Comparison of ENCODE assay signal across 17 mouse cellular contexts in the genomic region with DNA sequence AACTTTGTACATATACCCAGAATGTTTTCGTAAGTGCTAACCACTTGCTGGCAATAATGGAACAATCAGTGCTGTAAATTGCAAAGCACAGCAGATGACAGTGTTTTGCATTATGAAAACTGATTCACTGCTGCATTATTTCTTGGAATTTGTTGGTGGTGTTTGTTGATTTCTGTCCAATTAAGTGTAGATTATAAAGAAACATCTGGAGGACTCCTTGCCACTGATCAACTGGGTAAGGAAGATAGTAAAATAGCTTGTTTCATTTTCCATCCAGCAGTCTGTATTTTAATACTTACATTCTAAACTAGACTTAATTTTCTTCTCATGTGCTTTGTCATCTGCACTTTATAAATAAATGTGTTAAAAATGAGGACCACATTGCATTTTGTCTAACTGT.
"Had no signal": no experiment of that assay in that cellular context is flagged by ENCODE, and none has a peak within 500 bp of the region (broad histone marks: within the 10 kb centered on the region; RNA-seq: fewer than 3 reads in every experiment).

No protein-coding gene starts in this region.

- H3K4me3 ChIP-seq: liver, embryonic 13.5 days; liver, embryonic 15.5 days; megakaryocyte, embryonic 14.5 days; midbrain, embryonic 13.5 days; midbrain, embryonic 15.5 days; neural tube, embryonic 12.5 days; stomach, embryonic 15.5 days had no signal

- H3K36me3 ChIP-seq: liver, embryonic 13.5 days; liver, embryonic 15.5 days; midbrain, embryonic 13.5 days; midbrain, embryonic 15.5 days; neural tube, embryonic 12.5 days; stomach, embryonic 15.5 days had no signal

- H3K4me1 ChIP-seq: liver, embryonic 13.5 days; liver, embryonic 15.5 days; megakaryocyte, embryonic 14.5 days; midbrain, embryonic 13.5 days; midbrain, embryonic 15.5 days; neural tube, embryonic 12.5 days; stomach, embryonic 15.5 days had no signal

- H3K9ac ChIP-seq: liver, embryonic 13.5 days; liver, embryonic 15.5 days; liver, postnatal 0 days; midbrain, embryonic 13.5 days; midbrain, embryonic 15.5 days; neural tube, embryonic 12.5 days; stomach, embryonic 15.5 days had no signal

- H3K27me3 ChIP-seq: liver, embryonic 13.5 days; liver, embryonic 15.5 days; megakaryocyte, embryonic 14.5 days; midbrain, embryonic 13.5 days; midbrain, embryonic 15.5 days; neural tube, embryonic 12.5 days; stomach, embryonic 15.5 days had no signal

- DNase-seq: liver, embryonic 13.5 days; liver, postnatal 0 days; lung, postnatal 10 days; right cerebral cortex, postnatal 14 days; thymus, adult 2 months; thymus, postnatal 25 days; thymus, postnatal 4 days had no signal

- H3K27ac ChIP-seq: liver, embryonic 13.5 days; liver, embryonic 15.5 days; macrophage; midbrain, embryonic 13.5 days; midbrain, embryonic 15.5 days; neural tube, embryonic 12.5 days; stomach, embryonic 15.5 days; stomach, postnatal 0 days had no signal

- H3K4me2 ChIP-seq: liver, embryonic 11.5 days; liver, embryonic 13.5 days; liver, embryonic 15.5 days; midbrain, embryonic 11.5 days; midbrain, embryonic 13.5 days; midbrain, embryonic 15.5 days; neural tube, embryonic 12.5 days; stomach, embryonic 15.5 days had no signal

- H3K9me3 ChIP-seq: liver, embryonic 13.5 days; liver, embryonic 15.5 days; megakaryocyte, embryonic 14.5 days; midbrain, embryonic 13.5 days; midbrain, embryonic 15.5 days; neural tube, embryonic 12.5 days; stomach, embryonic 15.5 days had no signal

- ATAC-seq: liver, postnatal 0 days; midbrain, embryonic 13.5 days; midbrain, embryonic 15.5 days had no signal
